Mouse (Mus musculus): ENCODE results near the gene Srsf4.

Gene Srsf4

DNA sequence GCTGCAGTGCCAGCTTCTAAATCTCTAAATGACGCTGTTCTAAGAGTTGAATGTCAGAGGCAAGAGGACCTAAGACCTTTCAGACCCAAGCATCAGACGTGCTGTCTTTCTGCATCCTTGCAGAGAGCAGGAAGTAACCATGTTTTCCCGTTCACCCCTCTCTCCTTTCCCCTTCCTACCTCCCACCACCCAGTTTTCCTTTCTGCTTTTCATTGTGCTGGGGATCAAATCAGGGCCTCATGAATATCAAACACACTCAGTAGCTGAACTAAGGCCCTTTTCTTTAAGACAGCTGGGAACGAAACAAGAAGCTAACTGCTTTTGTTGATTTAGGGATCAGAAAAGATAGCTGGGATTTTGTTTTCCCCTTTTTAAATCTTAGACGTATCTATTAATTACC, 76.5 kb downstream of the Srsf4 start:
- intact Hi-C loops (cut with DNase I) = no loop called here

DNA sequence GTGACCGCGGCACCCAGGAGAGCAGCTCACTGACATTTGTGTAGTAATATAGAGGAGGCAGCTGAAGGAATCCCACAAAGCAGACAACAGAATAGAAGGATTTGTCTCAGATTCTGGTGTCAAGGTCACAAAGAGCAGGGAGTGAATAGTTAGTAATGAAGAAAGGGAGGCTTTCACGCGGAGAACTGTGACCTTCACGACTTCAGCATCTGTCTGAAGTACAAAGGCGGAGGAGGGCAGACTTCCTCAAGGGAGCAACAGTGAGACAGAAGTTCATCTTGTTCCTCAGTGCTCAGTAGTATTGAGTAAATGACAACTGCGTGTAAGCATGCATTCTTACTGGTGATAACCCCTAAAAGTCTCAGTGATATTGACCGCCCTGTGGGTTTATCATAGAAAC, 77.2 kb downstream of the Srsf4 start:
- intact Hi-C loops (cut with DNase I) = no loop called here
